Mouse (Mus musculus) G1E (cell line): Measurements from ENCODE around the gene Spock2.

Experiments used
- CTCF ChIP-seq: IDR thresholded peaks from 2 replicates; pipeline ENCODE4 v1.5.1; 2012; ENCODE audit warnings: low read depth, low read length, inconsistent platforms, mixed read lengths
- GATA1 ChIP-seq: IDR thresholded peaks from 2 replicates; pipeline ENCODE4 v1.6.1; 2012; ENCODE audit warnings: borderline replicate concordance, low read length, inconsistent platforms, mixed read lengths
- TAL1 ChIP-seq: conservative IDR thresholded peaks from 2 replicates; pipeline ENCODE4 v1.6.1; 2012; ENCODE audit warnings: low read depth, low read length, inconsistent platforms, mixed read lengths

GRCm38 (mm10) chr10:60168960-60169359 is 62.9 kb downstream of the Spock2 start:
- no peak for TF ChIP-seq CTCF
- no peak for TF ChIP-seq GATA1
- TF ChIP-seq TAL1: no peak
